Mouse (Mus musculus) erythroblast, embryonic 14.5 days (primary cell): ENCODE results near the gene Hephl1.

Experiments
- GATA1 ChIP-seq: IDR thresholded peaks from 2 replicates; pipeline ENCODE4 v1.6.1; 2012; ENCODE audit warnings: low read length, inconsistent platforms, mixed read lengths
- TAL1 ChIP-seq: IDR thresholded peaks from 3 replicates; pipeline ENCODE4 v1.6.1; 2012; ENCODE audit warnings: low read length, inconsistent platforms, mixed read lengths

DNA sequence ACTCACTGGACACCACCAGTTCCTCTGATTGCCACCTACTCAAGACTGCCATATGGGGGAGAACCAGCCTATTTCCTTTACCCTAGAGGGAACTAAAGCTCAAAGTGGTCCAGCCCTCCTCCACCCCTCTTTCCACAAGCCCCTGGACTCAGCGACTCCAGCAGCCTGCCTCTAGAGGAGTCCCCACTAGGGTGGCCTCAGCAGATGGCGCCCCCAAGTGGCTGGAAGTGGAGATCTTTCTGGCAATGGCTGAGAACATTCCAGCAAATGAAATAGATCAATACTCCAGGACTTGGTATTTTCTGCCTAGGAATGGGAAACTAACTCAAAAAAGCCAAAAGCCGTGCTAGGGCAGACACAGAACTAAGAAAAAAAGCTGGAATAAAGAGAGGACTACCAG is 84.2 kb downstream of the Hephl1 start:
- TF ChIP-seq GATA1 (no peak), TAL1 (no peak)
